Mouse (Mus musculus): ENCODE data around the gene Ccl17. TPM values are rescaled to one million over a fixed set of nuclear protein-coding genes. Genes with fewer than 3 reads are reported as not detected.

The Ccl17 gene
- total RNA-seq (2014; fragmentation: Nextera tagmentation) (1.6 and 2.0 TPM in 2 replicates), total RNA-seq (2017) (5.6 and 6.0 TPM in 2 replicates)

- ATAC-seq (replicated peaks; ENCODE audit: low FRiP score, low TSS enrichment, poor library complexity, severe bottlenecking), result no peak
Measured at GRCm38 (mm10) chr8:94810153-94810552, at the start of gene Ccl17. TSS of gene Ccl17 (plus strand) at chr8:94810453.

- ATAC-seq (replicated peaks; ENCODE audit: low FRiP score, low TSS enrichment, poor library complexity, severe bottlenecking), result no peak
Measured at GRCm38 (mm10) chr8:94767035-94767434, 43.2 kb upstream of the Ccl17 start.

GRCm38 (mm10) chr8:94770945-94771344 lies 39.3 kb upstream of the Ccl17 start:
- ATAC-seq (replicated peaks; ENCODE audit: low FRiP score, low TSS enrichment, poor library complexity, severe bottlenecking), result peak; percentile 69

- ATAC-seq (replicated peaks; ENCODE audit: low FRiP score, low TSS enrichment, poor library complexity, severe bottlenecking), result 0 out of 2 replicates have a peak, but pooled peaks have one; percentile 32
Measured at GRCm38 (mm10) chr8:94771941-94772670, 38.1 kb upstream of the Ccl17 start, which contains the start of gene Cx3cl1. TSS of gene Cx3cl1 (plus strand) at chr8:94772009.

- no peak for ATAC-seq (replicated peaks; ENCODE audit: low FRiP score, low TSS enrichment, poor library complexity, severe bottlenecking)
Measured at GRCm38 (mm10) chr8:94773048-94773447, 37.2 kb upstream of the Ccl17 start.

- ATAC-seq (replicated peaks; ENCODE audit: low FRiP score, low TSS enrichment, poor library complexity, severe bottlenecking), result no peak
Measured at GRCm38 (mm10) chr8:94773700-94774171, 36.5 kb upstream of the Ccl17 start.

- ATAC-seq (replicated peaks; ENCODE audit: low FRiP score, low TSS enrichment, poor library complexity, severe bottlenecking), result no peak
Measured at GRCm38 (mm10) chr8:94774601-94775000, 35.7 kb upstream of the Ccl17 start.

GRCm38 (mm10) chr8:94776346-94776745 lies 33.9 kb upstream of the Ccl17 start:
- ATAC-seq (replicated peaks; ENCODE audit: low FRiP score, low TSS enrichment, poor library complexity, severe bottlenecking), result no peak

GRCm38 (mm10) chr8:94778036-94778435 lies 32.2 kb upstream of the Ccl17 start:
- ATAC-seq (replicated peaks; ENCODE audit: low FRiP score, low TSS enrichment, poor library complexity, severe bottlenecking), result no peak

- ATAC-seq (replicated peaks; ENCODE audit: low FRiP score, low TSS enrichment, poor library complexity, severe bottlenecking), result no peak
Measured at GRCm38 (mm10) chr8:94778473-94778872, 31.8 kb upstream of the Ccl17 start.

GRCm38 (mm10) chr8:94778895-94779533 lies 31.2 kb upstream of the Ccl17 start:
- no peak; the same call in 1 of the 2 replicates for ATAC-seq (replicated peaks; ENCODE audit: low FRiP score, low TSS enrichment, poor library complexity, severe bottlenecking)

GRCm38 (mm10) chr8:94779534-94780294 lies 30.5 kb upstream of the Ccl17 start:
- ATAC-seq (replicated peaks; ENCODE audit: low FRiP score, low TSS enrichment, poor library complexity, severe bottlenecking), result no peak

GRCm38 (mm10) chr8:94780491-94781154 lies 29.6 kb upstream of the Ccl17 start:
- ATAC-seq (replicated peaks; ENCODE audit: low FRiP score, low TSS enrichment, poor library complexity, severe bottlenecking), result no peak

- no peak for ATAC-seq (replicated peaks; ENCODE audit: low FRiP score, low TSS enrichment, poor library complexity, severe bottlenecking)
Measured at GRCm38 (mm10) chr8:94781155-94781837, 29.0 kb upstream of the Ccl17 start.

GRCm38 (mm10) chr8:94781838-94782235 lies 28.4 kb upstream of the Ccl17 start:
- ATAC-seq (replicated peaks; ENCODE audit: low FRiP score, low TSS enrichment, poor library complexity, severe bottlenecking), result no peak

- no peak for ATAC-seq (replicated peaks; ENCODE audit: low FRiP score, low TSS enrichment, poor library complexity, severe bottlenecking)
Measured at GRCm38 (mm10) chr8:94783890-94784289, 26.4 kb upstream of the Ccl17 start.

GRCm38 (mm10) chr8:94785247-94785985 lies 24.8 kb upstream of the Ccl17 start:
- ATAC-seq (replicated peaks; ENCODE audit: low FRiP score, low TSS enrichment, poor library complexity, severe bottlenecking), result peak; percentile 49; the same call in 1 of the 2 replicates

- no peak for ATAC-seq (replicated peaks; ENCODE audit: low FRiP score, low TSS enrichment, poor library complexity, severe bottlenecking)
Measured at GRCm38 (mm10) chr8:94785995-94786595, 24.2 kb upstream of the Ccl17 start.

Measured in megakaryocyte-erythroid progenitor cell, adult 5-6 weeks (primary cell).